Mouse (Mus musculus): Measurements from ENCODE around the gene Atp2a2.
"Not testable (repeated sequence)": the region's sequence is repeated elsewhere in the genome, so short reads cannot be mapped to it uniquely, and the experiment has no call there.

The Atp2a2 gene

GRCm38 (mm10) chr5:122450913-122451317, 51.1 kb downstream of the Atp2a2 start:
- DNase-seq (ENCODE audit: low spot score): no peak

- DNase-seq (ENCODE audit: low spot score): no peak
These were observed 52.1 kb downstream of the Atp2a2 start for GRCm38 (mm10) chr5:122449946-122450345.

- DNase-seq (ENCODE audit: low spot score): no peak
These were observed 53.2 kb downstream of the Atp2a2 start for GRCm38 (mm10) chr5:122448869-122449268.

- no peak for DNase-seq (ENCODE audit: low spot score)
These were observed 54.2 kb downstream of the Atp2a2 start for GRCm38 (mm10) chr5:122447857-122448256.

GRCm38 (mm10) chr5:122445051-122445610, 56.9 kb downstream of the Atp2a2 start:
- DNase-seq (ENCODE audit: low spot score): no peak

- no peak for DNase-seq (ENCODE audit: low spot score)
These were observed 57.5 kb downstream of the Atp2a2 start for GRCm38 (mm10) chr5:122444492-122444891.

GRCm38 (mm10) chr5:122440095-122440630, 61.9 kb downstream of the Atp2a2 start:
- peak; percentile 61 for DNase-seq (ENCODE audit: low spot score)

GRCm38 (mm10) chr5:122439400-122440094, 62.5 kb downstream of the Atp2a2 start:
- no peak for DNase-seq (ENCODE audit: low spot score)

- DNase-seq (ENCODE audit: low spot score): no peak
These were observed 67.5 kb downstream of the Atp2a2 start for GRCm38 (mm10) chr5:122434541-122434940.

- no peak for DNase-seq (ENCODE audit: low spot score)
These were observed 70.8 kb downstream of the Atp2a2 start for GRCm38 (mm10) chr5:122431221-122431620.

- no peak for DNase-seq (ENCODE audit: low spot score)
These were observed 71.8 kb downstream of the Atp2a2 start for GRCm38 (mm10) chr5:122430036-122430775.

GRCm38 (mm10) chr5:122425550-122425949, 76.5 kb downstream of the Atp2a2 start:
- no peak for DNase-seq (ENCODE audit: low spot score)

GRCm38 (mm10) chr5:122423083-122423482, 78.9 kb downstream of the Atp2a2 start:
- no peak for DNase-seq (ENCODE audit: low spot score)

- DNase-seq (ENCODE audit: low spot score): peak; percentile 90
These were observed 79.7 kb downstream of the Atp2a2 start for GRCm38 (mm10) chr5:122422071-122422964.

GRCm38 (mm10) chr5:122421271-122422068, 80.6 kb downstream of the Atp2a2 start, which contains the start of gene Anapc7:
Anapc7 (plus strand) TSS chr5:122421693.
- no peak for DNase-seq (ENCODE audit: low spot score)

GRCm38 (mm10) chr5:122420676-122421075, 81.3 kb downstream of the Atp2a2 start:
- not testable (repeated sequence) for DNase-seq (ENCODE audit: low spot score)

- DNase-seq (ENCODE audit: low spot score): no peak
These were observed 86.6 kb downstream of the Atp2a2 start for GRCm38 (mm10) chr5:122415465-122415864.

- no peak for DNase-seq (ENCODE audit: low spot score)
These were observed 87.7 kb downstream of the Atp2a2 start for GRCm38 (mm10) chr5:122414351-122414750.

- no peak for DNase-seq (ENCODE audit: low spot score)
These were observed 89.2 kb downstream of the Atp2a2 start for GRCm38 (mm10) chr5:122412826-122413225.

- no peak for DNase-seq (ENCODE audit: low spot score)
These were observed 90.1 kb downstream of the Atp2a2 start for GRCm38 (mm10) chr5:122411892-122412291.
